Mouse (Mus musculus): Measurements from ENCODE around the gene Plcb2. TPM values are rescaled to one million over a fixed set of nuclear protein-coding genes. Genes with fewer than 3 reads are reported as not detected.

The Plcb2 gene
- total and polyA plus RNA-seq, 3 experiments: 6.4 to 21.2 TPM; not detected in 1

- no peaks in the 10 kb centered on the region for H3K27me3 ChIP-seq (ENCODE audit: control insufficient read depth in 1 of 2, insufficient read depth in 2 of 2, low read length in 2 of 2)
Measured at GRCm38 (mm10) chr2:118669245-118669644, 59.0 kb downstream of the Plcb2 start.

GRCm38 (mm10) chr2:118667181-118667580, 61.1 kb downstream of the Plcb2 start:
- peaks cover 15% of the 10 kb centered on the region for H3K79me2 ChIP-seq (ENCODE audit: control insufficient read depth, insufficient read depth, low read length, poor library complexity)
- H3K27me3 ChIP-seq (ENCODE audit: control insufficient read depth in 1 of 2, insufficient read depth in 2 of 2, low read length in 2 of 2): no peaks in the 10 kb centered on the region
- H3K4me3 ChIP-seq (ENCODE audit: control insufficient read depth in 1 of 2, insufficient read depth in 1 of 2, low read depth in 2 of 2, low read length in 2 of 2): no peak overlapping the region
- peaks cover 3 to 15% of the 10 kb centered on the region in 2 experiments for H3K4me1 ChIP-seq (ENCODE audit: control insufficient read depth in 1 of 2, insufficient read depth in 2 of 2, low read length in 2 of 2)
- no peaks in the 10 kb centered on the region for H3K9me3 ChIP-seq (replicated peaks; ENCODE audit: insufficient read depth, low read length)
- no peak overlapping the region for H3K27ac ChIP-seq (ENCODE audit: control insufficient read depth, low read depth, low read length)
- H3K36me3 ChIP-seq (ENCODE audit: control insufficient read depth in 1 of 2, insufficient read depth in 2 of 2, low read length in 2 of 2): peaks cover 0 to 9% of the 10 kb centered on the region in 2 experiments; a peak in 2 of 4 replicates
- DNase-seq (ENCODE audit: low read depth, low spot score): no peak
- TF ChIP-seq USF2 (IDR thresholded peaks at IDR 0.05; ENCODE audit: borderline replicate concordance in 1 of 2, insufficient read depth in 1 of 2, low read depth in 1 of 2, low read length in 2 of 2) (no peak), MAX (IDR thresholded peaks at IDR 0.05; ENCODE audit: low read length) (no peak), TBP (IDR thresholded peaks at IDR 0.05; ENCODE audit: low read depth, low read length) (no peak), POLR2A (IDR thresholded peaks at IDR 0.05; ENCODE audit: control insufficient read depth in 1 of 2, insufficient read depth in 1 of 2, low read depth in 1 of 2, low read length in 2 of 2, poor library complexity in 1 of 2) (no peak), ZNF384 (IDR thresholded peaks at IDR 0.05; ENCODE audit: low read depth, low read length) (no peak), MEF2A (IDR thresholded peaks at IDR 0.05; ENCODE audit: extremely low read depth, insufficient replicate concordance, low read depth, low read length, poor library complexity, severe bottlenecking) (no peak), MAZ (IDR thresholded peaks at IDR 0.05; ENCODE audit: low read depth, low read length) (no peak), POLR2AphosphoS2 (IDR thresholded peaks at IDR 0.05; ENCODE audit: low read length) (no peak), RCOR1 (IDR thresholded peaks at IDR 0.05; ENCODE audit: low read depth, low read length) (no peak), UBTF (IDR thresholded peaks at IDR 0.05; ENCODE audit: borderline replicate concordance, insufficient read depth, low read depth, low read length) (no peak)
- no peak overlapping the region for H3K9ac ChIP-seq (ENCODE audit: control insufficient read depth, low read depth, low read length, poor library complexity, severe bottlenecking)

More at GRCm38 (mm10) chr2:118669245-118669644, 59.0 kb downstream of the Plcb2 start:
- Histone ChIP-seq H3K4me1 (ENCODE audit: control insufficient read depth in 1 of 2, insufficient read depth in 2 of 2, low read length in 2 of 2) (peaks cover 0 to 9% of the 10 kb centered on the region in 2 experiments; a peak in 1 of 4 replicates), H3K27ac (ENCODE audit: control insufficient read depth, low read depth, low read length) (no peak overlapping the region), H3K9me3 (replicated peaks; ENCODE audit: insufficient read depth, low read length) (no peaks in the 10 kb centered on the region), H3K36me3 (ENCODE audit: control insufficient read depth in 1 of 2, insufficient read depth in 2 of 2, low read length in 2 of 2) (peaks cover 0 to 6% of the 10 kb centered on the region in 2 experiments; a peak in 1 of 4 replicates), H3K4me3 (ENCODE audit: control insufficient read depth in 1 of 2, insufficient read depth in 1 of 2, low read depth in 2 of 2, low read length in 2 of 2) (no peak overlapping the region), H3K79me2 (ENCODE audit: control insufficient read depth, insufficient read depth, low read length, poor library complexity) (peaks cover 6% of the 10 kb centered on the region), H3K9ac (ENCODE audit: control insufficient read depth, low read depth, low read length, poor library complexity, severe bottlenecking) (no peak overlapping the region)
- DNase-seq (ENCODE audit: low read depth, low spot score): no peak
- no peak for TF ChIP-seq NRF1 (IDR thresholded peaks at IDR 0.05; ENCODE audit: insufficient read depth, low read depth, low read length, poor library complexity, severe bottlenecking)
- no peak for TF ChIP-seq SMC3 (IDR thresholded peaks at IDR 0.05; ENCODE audit: low read depth, low read length)
- no peak for TF ChIP-seq POLR2AphosphoS5 (IDR thresholded peaks at IDR 0.05; ENCODE audit: borderline replicate concordance, low read depth, low read length)
- TF ChIP-seq POLR2A (IDR thresholded peaks at IDR 0.05; ENCODE audit: control insufficient read depth in 1 of 2, insufficient read depth in 1 of 2, low read depth in 1 of 2, low read length in 2 of 2, poor library complexity in 1 of 2): no peak
- TF ChIP-seq GABPA (IDR thresholded peaks at IDR 0.05; ENCODE audit: low read depth, low read length): no peak

All from MEL (cell line).